Mouse (Mus musculus) thymus, adult 2 months (tissue): ENCODE measurements around the gene Lsm11. TPM values are rescaled to one million over a fixed set of nuclear protein-coding genes. Genes with fewer than 3 reads are reported as not detected.

Experiments
- polyA plus RNA-seq: library from polyadenylated mRNA; depleted of rRNA; stranded (reverse); fragments of >200 nt; gene quantifications from 2 replicates; pipeline ENCODE4 v1.2.3, GENCODE M21; 2012; rRNA removed

The Lsm11 gene
- polyA plus RNA-seq, 1 experiment, result 11.4 TPM

Other genes with a start within 250 kb of the Lsm11 start
- 64.6 and 70.1 TPM in 2 replicates for gene Clint1, start 92.9 kb downstream of the Lsm11 start, polyA plus RNA-seq
- gene Thg1l, start 10.6 kb upstream of the Lsm11 start, polyA plus RNA-seq, result 9.1 and 11.4 TPM in 2 replicates
- gene Sox30, start 35.4 kb upstream of the Lsm11 start, polyA plus RNA-seq, result 0.17 and 0.26 TPM in 2 replicates
- 24.2 and 28.5 TPM in 2 replicates for gene Gm12166, start 107.4 kb upstream of the Lsm11 start, polyA plus RNA-seq
- gene Adam19, start 111.1 kb upstream of the Lsm11 start, polyA plus RNA-seq, result 11.1 and 12.8 TPM in 2 replicates
- 0.37 and 0.58 TPM in 2 replicates for gene Nipal4, start 221.6 kb upstream of the Lsm11 start, polyA plus RNA-seq